Mouse (Mus musculus) neural tube, embryonic 15.5 days (tissue): ENCODE measurements around the gene Shank1. TPM values are rescaled to one million over a fixed set of nuclear protein-coding genes. Genes with fewer than 3 reads are reported as not detected.
A peak's percentile ranks its signal among the peaks of the same experiment; 100 is the strongest.

Source experiments
- ATAC-seq: fragments of 200-750 bp; cut with Nextera tagmentation; 2 replicates; pipeline ENCODE4 v1.8.0; 2017; ENCODE audit warnings: mild to moderate bottlenecking, moderate TSS enrichment, moderate library complexity; ENCODE audit not compliant: low FRiP score
- H3K27ac ChIP-seq: fragments of 300-500 bp; sonication (generic); replicated peaks from 2 replicates; pipeline ENCODE4 v1.5.1; 2015; ENCODE audit warnings: mild to moderate bottlenecking, inconsistent platforms
- H3K27me3 ChIP-seq: fragments of 300-500 bp; sonication (generic); replicated peaks from 2 replicates; pipeline ENCODE4 v1.6.1; 2015; ENCODE audit warnings: inconsistent platforms
- H3K36me3 ChIP-seq: fragments of 300-500 bp; sonication (generic); 2 replicates; pipeline ENCODE4 v1.6.1; 2015; ENCODE audit warnings: inconsistent platforms
- H3K4me1 ChIP-seq: fragments of 300-500 bp; sonication (generic); 2 replicates; pipeline ENCODE4 v1.6.1; 2015; ENCODE audit warnings: inconsistent platforms
- H3K4me2 ChIP-seq: fragments of 300-500 bp; sonication (generic); 2 replicates; pipeline ENCODE4 v1.6.1; 2015; ENCODE audit warnings: inconsistent platforms, mild to moderate bottlenecking, moderate library complexity
- H3K4me3 ChIP-seq: fragments of 300-500 bp; sonication (generic); replicated peaks from 2 replicates; pipeline ENCODE4 v1.5.1; 2015; ENCODE audit warnings: mild to moderate bottlenecking, inconsistent platforms
- H3K9ac ChIP-seq: fragments of 300-500 bp; sonication (generic); replicated peaks from 2 replicates; pipeline ENCODE4 v1.6.1; 2015; ENCODE audit warnings: mild to moderate bottlenecking, inconsistent platforms
- H3K9me3 ChIP-seq: fragments of 300-500 bp; sonication (generic); replicated peaks from 2 replicates; pipeline ENCODE4 v1.6.1; 2016; ENCODE audit warnings: inconsistent platforms
- WGBS: fragments of 180-500 bp; shearing (Covaris S2); methylation state at CpG from one replicate; pipeline ENCODE4 v1.1.7; 2015; ENCODE audit warnings: mixed read lengths; 5-methylcytosine and 5-hydroxymethylcytosine counted together
- polyA plus RNA-seq: library from polyadenylated mRNA; unstranded; fragments of >200 nt; fragmentation: Nextera tagmentation; extraction: Ambion mirVana; gene quantifications from 2 replicates; pipeline ENCODE4 v1.2.1, GENCODE M21; 2015

The Shank1 gene
- polyA plus RNA-seq, 1 experiment from 2014 or later, result 47.6 TPM

- Histone ChIP-seq H3K4me2 (no peak overlapping the region), H3K27me3 (peaks cover 50% of the 10 kb centered on the region), H3K9me3 (no peaks in the 10 kb centered on the region), H3K27ac (no peak overlapping the region; the same call in 1 of the 2 replicates), H3K36me3 (peaks cover 25% of the 10 kb centered on the region), H3K9ac (no peak overlapping the region), H3K4me3 (no peak overlapping the region), H3K4me1 (peaks cover 48% of the 10 kb centered on the region)
- 21% methylated on average over 5 of the region's 5 CpGs for WGBS
- no peak for ATAC-seq
Measured at GRCm38 (mm10) chr7:44358012-44358411, 48.0 kb downstream of the Shank1 start.

GRCm38 (mm10) chr7:44358886-44359654 lies 49.0 kb downstream of the Shank1 start:
- Histone ChIP-seq H3K36me3 (peaks cover 20% of the 10 kb centered on the region), H3K9ac (peak overlapping the region; percentile 56), H3K27me3 (peaks cover 40% of the 10 kb centered on the region), H3K4me3 (peak overlapping the region; percentile 52), H3K9me3 (no peaks in the 10 kb centered on the region), H3K4me2 (peak overlapping the region; percentile 94), H3K27ac (peak overlapping the region; percentile 94), H3K4me1 (peaks cover 37% of the 10 kb centered on the region)
- peak; percentile 7; the same call in 1 of the 2 replicates for ATAC-seq
- WGBS, result 7% methylated on average over 18 of the region's 26 CpGs

GRCm38 (mm10) chr7:44359908-44360672 lies 50.0 kb downstream of the Shank1 start:
- H3K27ac ChIP-seq, result peak overlapping the region; percentile 94
- under 1% methylated on average over 54 of the region's 54 CpGs for WGBS
- H3K9ac ChIP-seq, result peak overlapping the region; percentile 62
- H3K27me3 ChIP-seq, result peaks cover 29% of the 10 kb centered on the region
- ATAC-seq, result peak; percentile 87
- no peaks in the 10 kb centered on the region for H3K9me3 ChIP-seq
- H3K4me2 ChIP-seq, result peak overlapping the region; percentile 94
- H3K4me3 ChIP-seq, result peak overlapping the region; percentile 52
- H3K4me1 ChIP-seq, result peaks cover 36% of the 10 kb centered on the region
- peaks cover 11% of the 10 kb centered on the region for H3K36me3 ChIP-seq

GRCm38 (mm10) chr7:44360792-44361301 lies 50.8 kb downstream of the Shank1 start:
- Histone ChIP-seq H3K27ac (peak overlapping the region; percentile 94), H3K27me3 (peaks cover 27% of the 10 kb centered on the region), H3K4me3 (peak overlapping the region; percentile 52), H3K9ac (peak overlapping the region; percentile 62), H3K36me3 (peaks cover 9% of the 10 kb centered on the region), H3K4me2 (peak overlapping the region; percentile 94), H3K4me1 (peaks cover 36% of the 10 kb centered on the region), H3K9me3 (no peaks in the 10 kb centered on the region)
- ATAC-seq, result peak; percentile 61
- 5% methylated on average over 21 of the region's 21 CpGs for WGBS

- H3K4me1 ChIP-seq, result peaks cover 17% of the 10 kb centered on the region
- WGBS, result 93% methylated on average over 8 of the region's 8 CpGs
- no peaks in the 10 kb centered on the region for H3K36me3 ChIP-seq
- ATAC-seq, result no peak
- no peak overlapping the region for H3K9ac ChIP-seq
- no peak overlapping the region for H3K4me2 ChIP-seq
- no peak overlapping the region for H3K27ac ChIP-seq
- no peaks in the 10 kb centered on the region for H3K27me3 ChIP-seq
- no peaks in the 10 kb centered on the region for H3K9me3 ChIP-seq
- H3K4me3 ChIP-seq, result no peak overlapping the region
Measured at GRCm38 (mm10) chr7:44372678-44373077, 62.6 kb downstream of the Shank1 start.

GRCm38 (mm10) chr7:44373460-44373859 lies 63.4 kb downstream of the Shank1 start:
- WGBS, result 12% methylated on average over 7 of the region's 7 CpGs
- ATAC-seq, result peak; percentile 26

GRCm38 (mm10) chr7:44373889-44374652 lies 64.0 kb downstream of the Shank1 start:
- ATAC-seq, result peak; percentile 90
- under 1% methylated on average over 19 of the region's 19 CpGs for WGBS

More at GRCm38 (mm10) chr7:44373460-44373859, 63.4 kb downstream of the Shank1 start:
- Histone ChIP-seq H3K4me3 (peak overlapping the region; percentile 56), H3K4me2 (peak overlapping the region; percentile 82), H3K27ac (peak overlapping the region; percentile 81; the same call in 1 of the 2 replicates), H3K27me3 (no peaks in the 10 kb centered on the region), H3K36me3 (no peaks in the 10 kb centered on the region), H3K9ac (peak overlapping the region; percentile 41), H3K9me3 (no peaks in the 10 kb centered on the region), H3K4me1 (peaks cover 17% of the 10 kb centered on the region)

GRCm38 (mm10) chr7:44374756-44375155 lies 64.7 kb downstream of the Shank1 start:
- H3K4me3 ChIP-seq, result peak overlapping the region; percentile 56
- H3K4me1 ChIP-seq, result peaks cover 17% of the 10 kb centered on the region
- H3K9ac ChIP-seq, result peak overlapping the region; percentile 51
- ATAC-seq, result peak; percentile 46; the same call in 1 of the 2 replicates
- H3K9me3 ChIP-seq, result no peaks in the 10 kb centered on the region
- H3K4me2 ChIP-seq, result peak overlapping the region; percentile 82
- 5% methylated on average over 5 of the region's 5 CpGs for WGBS
- H3K27ac ChIP-seq, result peak overlapping the region; percentile 81
- no peaks in the 10 kb centered on the region for H3K27me3 ChIP-seq
- no peaks in the 10 kb centered on the region for H3K36me3 ChIP-seq

More at GRCm38 (mm10) chr7:44373889-44374652, 64.0 kb downstream of the Shank1 start:
- peaks cover 17% of the 10 kb centered on the region for H3K4me1 ChIP-seq
- peak overlapping the region; percentile 56 for H3K4me3 ChIP-seq
- H3K36me3 ChIP-seq, result no peaks in the 10 kb centered on the region
- no peaks in the 10 kb centered on the region for H3K27me3 ChIP-seq
- peak overlapping the region; percentile 82 for H3K4me2 ChIP-seq
- H3K9me3 ChIP-seq, result no peaks in the 10 kb centered on the region
- peak overlapping the region; percentile 51 for H3K9ac ChIP-seq
- peak overlapping the region; percentile 81 for H3K27ac ChIP-seq

GRCm38 (mm10) chr7:44375207-44375606 lies 65.2 kb downstream of the Shank1 start:
- Histone ChIP-seq H3K27ac (peak overlapping the region; percentile 81), H3K4me2 (peak overlapping the region; percentile 82), H3K4me1 (peaks cover 17% of the 10 kb centered on the region), H3K9me3 (no peaks in the 10 kb centered on the region), H3K36me3 (no peaks in the 10 kb centered on the region), H3K9ac (peak overlapping the region; percentile 51), H3K4me3 (peak overlapping the region; percentile 56), H3K27me3 (no peaks in the 10 kb centered on the region)
- WGBS, result 3% methylated on average over 10 of the region's 10 CpGs
- no peak for ATAC-seq

- no peaks in the 10 kb centered on the region for H3K36me3 ChIP-seq
- no peaks in the 10 kb centered on the region for H3K9me3 ChIP-seq
- H3K4me3 ChIP-seq, result no peak overlapping the region
- H3K9ac ChIP-seq, result no peak overlapping the region
- peak overlapping the region; percentile 82; the same call in 1 of the 2 replicates for H3K4me2 ChIP-seq
- H3K27ac ChIP-seq, result no peak overlapping the region
- 69% methylated on average over 3 of the region's 3 CpGs for WGBS
- H3K27me3 ChIP-seq, result no peaks in the 10 kb centered on the region
- no peak for ATAC-seq
- peaks cover 17% of the 10 kb centered on the region for H3K4me1 ChIP-seq
Measured at GRCm38 (mm10) chr7:44375793-44376192, 65.7 kb downstream of the Shank1 start.

GRCm38 (mm10) chr7:44378290-44378689 lies 68.2 kb downstream of the Shank1 start:
- H3K27ac ChIP-seq, result no peak overlapping the region
- H3K9me3 ChIP-seq, result no peaks in the 10 kb centered on the region
- H3K9ac ChIP-seq, result no peak overlapping the region
- no peak overlapping the region for H3K4me2 ChIP-seq
- H3K36me3 ChIP-seq, result no peaks in the 10 kb centered on the region
- 42% methylated on average over 4 of the region's 4 CpGs for WGBS
- peaks cover 25% of the 10 kb centered on the region for H3K4me1 ChIP-seq
- no peak for ATAC-seq
- H3K27me3 ChIP-seq, result no peaks in the 10 kb centered on the region
- H3K4me3 ChIP-seq, result no peak overlapping the region
